Mouse (Mus musculus): Measurements from ENCODE around the gene Sympk. TPM values are rescaled to one million over a fixed set of nuclear protein-coding genes. Genes with fewer than 3 reads are reported as not detected.

Gene Sympk
- polyA plus RNA-seq, 1 experiment from 2014 or later: 34.4 TPM

- Histone ChIP-seq H3K4me2 (ENCODE audit: low read length) (no peak overlapping the region), H3K4me1 (replicated peaks; ENCODE audit: control insufficient read depth, insufficient read depth, low read length) (no peaks in the 10 kb centered on the region), H3K36me3 (ENCODE audit: control insufficient read depth, insufficient read depth) (no peaks in the 10 kb centered on the region), H3K27ac (ENCODE audit: low read length) (no peak overlapping the region), H3K9me3 (ENCODE audit: control insufficient read depth, low read length) (no peaks in the 10 kb centered on the region), H3K9ac (replicated peaks; ENCODE audit: low read depth, low read length) (no peak overlapping the region), H3K4me3 (replicated peaks; ENCODE audit: low read length) (no peak overlapping the region), H3K27me3 (replicated peaks; ENCODE audit: control insufficient read depth, insufficient read depth, low read length) (no peaks in the 10 kb centered on the region)
- ATAC-seq: no peak
Observed at GRCm38 (mm10) chr7:19103741-19104140, 79.6 kb downstream of the Sympk start.

Small RNAs within 50 kb of the gene (microRNA-seq; reads per million reads assigned to microRNA genes)
- not detected for gene Mir3100

Other genes starting within 250 kb of the Sympk start
- gene Psg19, start 225.9 kb upstream of the Sympk start, polyA plus RNA-seq (2015; fragmentation: Nextera tagmentation; extraction: Ambion mirVana): not detected in 2 replicates
- gene Psg17, start 202.8 kb upstream of the Sympk start, polyA plus RNA-seq (2015; fragmentation: Nextera tagmentation; extraction: Ambion mirVana): not detected in 2 replicates
- 0.30 and 0.46 TPM in 2 replicates for gene Mill2, start 184.4 kb upstream of the Sympk start, polyA plus RNA-seq (2015; fragmentation: Nextera tagmentation; extraction: Ambion mirVana)
- 26.3 and 26.7 TPM in 2 replicates for gene Pglyrp1, start 153.0 kb upstream of the Sympk start, polyA plus RNA-seq (2015; fragmentation: Nextera tagmentation; extraction: Ambion mirVana)
- gene Ccdc61, start 114.0 kb upstream of the Sympk start, polyA plus RNA-seq (2015; fragmentation: Nextera tagmentation; extraction: Ambion mirVana): 23.9 and 24.0 TPM in 2 replicates
- 15.8 and 17.3 TPM in 2 replicates for gene Nova2, start 98.5 kb upstream of the Sympk start, polyA plus RNA-seq (2015; fragmentation: Nextera tagmentation; extraction: Ambion mirVana)
- 0.46 and 0.91 TPM in 2 replicates for gene Nanos2, start 37.0 kb upstream of the Sympk start, polyA plus RNA-seq (2015; fragmentation: Nextera tagmentation; extraction: Ambion mirVana)
- 3.1 and 3.6 TPM in 2 replicates for gene Mypop, start 33.1 kb upstream of the Sympk start, polyA plus RNA-seq (2015; fragmentation: Nextera tagmentation; extraction: Ambion mirVana)
- 28.0 and 30.4 TPM in 2 replicates for gene Irf2bp1, start 20.3 kb upstream of the Sympk start, polyA plus RNA-seq (2015; fragmentation: Nextera tagmentation; extraction: Ambion mirVana)
- not detected in 2 replicates for gene Foxa3, start 839 bp upstream of the Sympk start, polyA plus RNA-seq (2015; fragmentation: Nextera tagmentation; extraction: Ambion mirVana)
- gene Rsph6a, start 30.3 kb downstream of the Sympk start, polyA plus RNA-seq (2015; fragmentation: Nextera tagmentation; extraction: Ambion mirVana): 0.09 TPM in 1 of 2 replicates, not detected in the other
- gene Dmwd, start 51.9 kb downstream of the Sympk start, polyA plus RNA-seq (2015; fragmentation: Nextera tagmentation; extraction: Ambion mirVana): 28.1 and 29.7 TPM in 2 replicates
- 5.6 and 10.1 TPM in 2 replicates for gene Dmpk, start 59.5 kb downstream of the Sympk start, polyA plus RNA-seq (2015; fragmentation: Nextera tagmentation; extraction: Ambion mirVana)
- 1.7 and 2.1 TPM in 2 replicates for gene Six5, start 70.2 kb downstream of the Sympk start, polyA plus RNA-seq (2015; fragmentation: Nextera tagmentation; extraction: Ambion mirVana)
- gene Gm4969, start 94.0 kb downstream of the Sympk start, polyA plus RNA-seq (2015; fragmentation: Nextera tagmentation; extraction: Ambion mirVana): 3.9 and 4.9 TPM in 2 replicates
- gene Fbxo46, start 95.5 kb downstream of the Sympk start, polyA plus RNA-seq (2015; fragmentation: Nextera tagmentation; extraction: Ambion mirVana): 25.4 and 28.3 TPM in 2 replicates
- gene Qpctl, start 124.9 kb downstream of the Sympk start, polyA plus RNA-seq (2015; fragmentation: Nextera tagmentation; extraction: Ambion mirVana): 17.1 and 22.4 TPM in 2 replicates
- gene Snrpd2, start 125.3 kb downstream of the Sympk start, polyA plus RNA-seq (2015; fragmentation: Nextera tagmentation; extraction: Ambion mirVana): 116 and 118 TPM in 2 replicates
- gene Gipr, start 141.8 kb downstream of the Sympk start, polyA plus RNA-seq (2015; fragmentation: Nextera tagmentation; extraction: Ambion mirVana): 21.8 and 32.1 TPM in 2 replicates
- 8.3 and 14.4 TPM in 2 replicates for gene Eml2, start 152.0 kb downstream of the Sympk start, polyA plus RNA-seq (2015; fragmentation: Nextera tagmentation; extraction: Ambion mirVana)
- 2.5 and 2.7 TPM in 2 replicates for gene Gpr4, start 188.2 kb downstream of the Sympk start, polyA plus RNA-seq (2015; fragmentation: Nextera tagmentation; extraction: Ambion mirVana)
- 43.5 and 43.8 TPM in 2 replicates for gene Opa3, start 204.0 kb downstream of the Sympk start, polyA plus RNA-seq (2015; fragmentation: Nextera tagmentation; extraction: Ambion mirVana)
- 38.0 and 40.3 TPM in 2 replicates for gene Vasp, start 247.4 kb downstream of the Sympk start, polyA plus RNA-seq (2015; fragmentation: Nextera tagmentation; extraction: Ambion mirVana)